Mouse (Mus musculus): ENCODE data around the gene Gm45234. TPM values are rescaled to one million over a fixed set of nuclear protein-coding genes. Genes with fewer than 3 reads are reported as not detected.

The Gm45234 gene
- total and polyA plus RNA-seq, 2 experiments from 2014 or later = not detected

DNA sequence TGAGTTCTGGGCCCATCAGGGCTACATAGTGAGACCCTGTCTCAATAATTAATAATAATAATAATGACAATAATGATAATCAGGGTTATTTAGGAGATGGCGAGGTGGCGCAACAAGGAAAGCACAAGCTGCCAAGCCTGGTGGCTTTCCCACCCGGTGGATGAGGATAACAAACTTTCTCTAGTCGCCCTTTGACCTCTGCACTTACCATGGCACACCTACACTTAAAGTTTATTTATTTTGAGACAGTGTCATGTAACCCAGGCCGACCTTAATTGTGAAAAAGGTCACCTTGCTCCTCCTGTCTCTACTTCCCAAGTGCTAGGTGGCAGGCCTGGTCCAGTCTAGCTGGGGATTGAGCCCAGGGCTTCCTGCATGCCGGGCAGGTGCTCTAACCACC lies 57.1 kb downstream of the Gm45234 start:
- no peak overlapping the region for H3K4me2 ChIP-seq (ENCODE audit: low read depth, low read length)
- H3K9me3 ChIP-seq (replicated peaks; ENCODE audit: control insufficient read depth, low read length) = no peaks in the 10 kb centered on the region
- TF ChIP-seq EP300 (IDR thresholded peaks at IDR 0.05; ENCODE audit: low read depth) (no peak), CTCF (IDR thresholded peaks at IDR 0.05; ENCODE audit: low read depth) (no peak)
- ATAC-seq (ENCODE audit: insufficient read depth, low read depth) (no peak), DNase-seq (ENCODE audit: low spot score) (no peak)
- no peak overlapping the region for H3K9ac ChIP-seq (replicated peaks; ENCODE audit: low read depth, low read length)
- no peaks in the 10 kb centered on the region for H3K27me3 ChIP-seq (ENCODE audit: control insufficient read depth, insufficient read depth, low read length)
- H3K27ac ChIP-seq (ENCODE audit: low read depth) = no peak overlapping the region
- H3K4me1 ChIP-seq (ENCODE audit: control insufficient read depth, insufficient read depth) = peaks cover 14% of the 10 kb centered on the region
- no peak overlapping the region for H3K4me3 ChIP-seq (ENCODE audit: low read depth, low read length)
- WGBS = 80% methylated on average over 6 of the region's 6 CpGs
- H3K36me3 ChIP-seq (replicated peaks; ENCODE audit: control insufficient read depth, insufficient read depth, low read length) = peaks cover 49% of the 10 kb centered on the region

DNA sequence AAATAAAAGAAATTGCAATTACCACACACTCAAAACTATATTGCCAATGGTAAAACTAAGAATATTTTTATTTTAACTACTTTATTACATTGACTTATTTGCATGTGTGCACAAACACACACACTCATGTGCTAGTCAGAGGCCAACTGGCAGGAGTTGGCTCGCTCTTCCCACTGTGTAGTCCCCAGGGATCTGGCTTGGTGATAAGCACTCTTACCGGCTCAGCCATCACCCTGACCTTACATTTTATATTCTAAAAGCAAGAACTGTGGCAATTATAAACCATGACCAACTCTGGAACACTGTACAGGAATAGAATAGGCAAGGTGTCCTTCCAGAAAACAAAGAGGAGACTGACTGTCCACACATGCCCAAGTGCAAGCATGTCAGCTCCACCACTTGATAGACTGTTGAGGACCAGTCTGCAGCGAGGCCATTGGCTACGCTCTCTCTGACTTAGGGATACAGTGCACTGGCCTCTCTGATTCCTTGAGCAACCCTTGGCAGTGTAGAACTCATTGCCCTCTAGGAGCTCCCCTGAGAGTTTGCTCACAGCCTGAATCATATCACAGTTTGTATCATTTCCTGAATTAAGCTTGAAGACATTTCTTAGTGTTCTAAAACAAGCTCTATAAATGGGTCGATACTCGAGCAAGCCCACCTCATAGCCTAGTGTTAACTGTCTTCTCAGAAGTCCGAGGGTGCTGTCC lies 59.2 kb downstream of the Gm45234 start:
- no peak overlapping the region for H3K9ac ChIP-seq (replicated peaks; ENCODE audit: low read depth, low read length)
- no peak overlapping the region for H3K27ac ChIP-seq (ENCODE audit: low read depth)
- 76% methylated on average over 7 of the region's 7 CpGs for WGBS
- ATAC-seq (ENCODE audit: insufficient read depth, low read depth) = no peak
- H3K36me3 ChIP-seq (replicated peaks; ENCODE audit: control insufficient read depth, insufficient read depth, low read length) = peaks cover 27% of the 10 kb centered on the region; the same call in 1 of the 2 replicates
- no peak for DNase-seq (ENCODE audit: low spot score)
- peaks cover 21% of the 10 kb centered on the region for H3K4me1 ChIP-seq (ENCODE audit: control insufficient read depth, insufficient read depth)
- TF ChIP-seq CTCF (IDR thresholded peaks at IDR 0.05; ENCODE audit: low read depth) = no peak
- no peak for TF ChIP-seq EP300 (IDR thresholded peaks at IDR 0.05; ENCODE audit: low read depth)
- no peak overlapping the region for H3K4me3 ChIP-seq (ENCODE audit: low read depth, low read length)
- H3K9me3 ChIP-seq (replicated peaks; ENCODE audit: control insufficient read depth, low read length) = no peaks in the 10 kb centered on the region
- H3K27me3 ChIP-seq (ENCODE audit: control insufficient read depth, insufficient read depth, low read length) = no peaks in the 10 kb centered on the region
- no peak overlapping the region for H3K4me2 ChIP-seq (ENCODE audit: low read depth, low read length)

DNA sequence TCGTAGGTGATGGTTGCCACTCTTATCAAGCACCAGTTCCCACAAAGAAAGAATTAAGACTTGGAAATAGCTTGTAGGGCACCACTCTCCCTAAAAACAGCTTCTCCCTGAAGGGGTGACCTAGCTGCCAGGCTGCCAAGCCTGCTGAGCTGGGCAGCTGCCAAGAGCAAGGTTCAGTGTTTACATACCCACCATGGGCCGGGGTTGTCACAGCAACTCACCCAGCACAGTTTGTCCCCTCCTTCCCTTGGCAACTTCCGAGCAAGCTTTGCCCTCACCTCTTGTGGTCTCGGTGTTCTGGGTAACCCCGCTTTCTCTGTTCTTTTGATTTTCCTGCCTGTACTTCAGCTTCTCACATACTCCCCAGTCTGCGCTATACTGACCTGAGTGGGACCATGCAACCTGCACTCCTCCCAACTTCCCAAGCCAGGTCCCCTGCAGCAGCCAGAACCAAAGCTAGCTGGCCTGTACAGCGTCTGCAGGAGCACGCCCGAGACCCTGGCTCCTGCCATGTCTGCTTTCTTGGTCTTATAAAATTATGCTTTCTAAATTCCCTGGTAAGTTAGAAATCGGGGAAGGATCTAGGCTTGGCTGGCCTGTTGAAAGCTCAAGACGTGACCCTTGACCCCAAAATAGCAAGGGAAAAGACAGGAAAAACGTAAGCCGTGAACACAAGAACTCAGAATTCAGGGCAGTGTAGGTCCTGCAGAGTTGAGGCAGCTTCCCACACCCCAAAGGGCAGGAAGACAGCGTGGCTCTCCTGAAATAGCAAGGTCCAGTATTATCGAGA lies 61.5 kb downstream of the Gm45234 start:
- DNase-seq (ENCODE audit: low spot score) (peak; percentile 86), ATAC-seq (ENCODE audit: insufficient read depth, low read depth) (peak; percentile 94)
- Histone ChIP-seq H3K4me1 (ENCODE audit: control insufficient read depth, insufficient read depth) (peaks cover 16% of the 10 kb centered on the region), H3K9ac (replicated peaks; ENCODE audit: low read depth, low read length) (peak overlapping the region; percentile 28; the same call in 1 of the 2 replicates), H3K4me2 (ENCODE audit: low read depth, low read length) (no peak overlapping the region), H3K27ac (ENCODE audit: low read depth) (peak overlapping the region; percentile 88), H3K4me3 (ENCODE audit: low read depth, low read length) (no peak overlapping the region), H3K27me3 (ENCODE audit: control insufficient read depth, insufficient read depth, low read length) (no peaks in the 10 kb centered on the region), H3K9me3 (replicated peaks; ENCODE audit: control insufficient read depth, low read length) (no peaks in the 10 kb centered on the region), H3K36me3 (replicated peaks; ENCODE audit: control insufficient read depth, insufficient read depth, low read length) (peaks cover 15% of the 10 kb centered on the region; the same call in 1 of the 2 replicates)
- 54% methylated on average over 15 of the region's 15 CpGs for WGBS
- TF ChIP-seq CTCF (IDR thresholded peaks at IDR 0.05; ENCODE audit: low read depth) (no peak), EP300 (IDR thresholded peaks at IDR 0.05; ENCODE audit: low read depth) (no peak)

DNA sequence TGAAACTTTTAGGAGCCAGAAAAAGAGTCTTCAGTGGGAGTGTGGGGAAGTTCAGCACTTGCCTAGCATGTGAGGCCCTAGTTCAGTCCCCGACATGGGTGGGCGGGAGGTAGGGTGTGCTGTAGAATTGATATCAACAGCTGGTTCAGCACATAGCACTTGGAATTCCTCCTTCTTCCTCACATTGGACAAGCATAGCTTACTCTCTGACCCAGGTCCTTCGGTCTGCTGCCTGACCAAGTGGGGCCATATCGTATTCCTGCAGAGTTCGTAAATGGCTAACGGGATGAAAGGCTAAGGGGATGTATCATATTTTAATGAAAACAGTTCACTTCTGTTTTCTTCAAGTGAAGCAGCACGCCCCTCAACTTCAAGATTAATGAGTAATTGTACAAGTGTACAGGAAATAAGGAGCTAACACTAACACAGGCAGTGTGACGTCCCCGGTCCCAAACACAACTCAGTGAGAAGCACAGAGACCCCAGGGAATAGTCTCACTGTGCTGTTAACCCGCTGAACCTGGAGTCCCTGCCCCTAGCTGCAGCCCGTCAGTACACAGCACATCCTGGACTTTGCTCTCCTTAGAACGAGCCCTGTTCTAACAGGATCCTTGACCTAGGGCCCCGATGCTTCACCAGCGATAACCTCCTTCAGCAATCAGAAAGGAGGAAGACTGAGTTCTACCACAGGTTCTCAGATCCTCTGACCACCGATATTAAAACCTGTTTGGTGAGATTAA lies 62.4 kb downstream of the Gm45234 start:
- no peak overlapping the region for H3K4me3 ChIP-seq (ENCODE audit: low read depth, low read length)
- peaks cover 9% of the 10 kb centered on the region; the same call in 1 of the 2 replicates for H3K36me3 ChIP-seq (replicated peaks; ENCODE audit: control insufficient read depth, insufficient read depth, low read length)
- peak overlapping the region; percentile 88 for H3K27ac ChIP-seq (ENCODE audit: low read depth)
- WGBS = 65% methylated on average over 15 of the region's 15 CpGs
- peak overlapping the region; percentile 28; the same call in 1 of the 2 replicates for H3K9ac ChIP-seq (replicated peaks; ENCODE audit: low read depth, low read length)
- H3K27me3 ChIP-seq (ENCODE audit: control insufficient read depth, insufficient read depth, low read length) = no peaks in the 10 kb centered on the region
- H3K9me3 ChIP-seq (replicated peaks; ENCODE audit: control insufficient read depth, low read length) = no peaks in the 10 kb centered on the region
- DNase-seq (ENCODE audit: low spot score) (no peak), ATAC-seq (ENCODE audit: insufficient read depth, low read depth) (no peak)
- TF ChIP-seq CTCF (IDR thresholded peaks at IDR 0.05; ENCODE audit: low read depth) (no peak), EP300 (IDR thresholded peaks at IDR 0.05; ENCODE audit: low read depth) (no peak)
- no peak overlapping the region for H3K4me2 ChIP-seq (ENCODE audit: low read depth, low read length)
- H3K4me1 ChIP-seq (ENCODE audit: control insufficient read depth, insufficient read depth) = peaks cover 16% of the 10 kb centered on the region

DNA sequence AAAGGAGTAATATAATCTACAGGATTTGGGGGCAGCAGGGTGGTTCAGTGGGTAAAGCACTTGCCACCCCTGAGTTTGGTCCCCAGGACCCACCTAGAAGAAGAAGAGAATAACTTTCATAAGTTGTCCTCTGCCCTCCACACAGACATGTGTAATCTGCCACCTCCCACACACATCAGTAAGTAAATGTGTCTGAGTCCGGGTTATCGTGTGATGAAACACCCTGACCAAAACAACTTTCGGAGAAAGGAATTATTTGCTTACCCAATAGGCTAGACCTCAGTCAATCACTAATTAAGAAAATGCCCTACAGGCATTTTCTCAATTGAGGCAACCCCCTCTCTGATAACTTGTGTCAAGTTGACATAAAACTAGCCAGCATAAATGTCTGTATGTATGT lies 65.3 kb downstream of the Gm45234 start:
- DNase-seq (ENCODE audit: low spot score) (no peak), ATAC-seq (ENCODE audit: insufficient read depth, low read depth) (no peak)
- H3K36me3 ChIP-seq (replicated peaks; ENCODE audit: control insufficient read depth, insufficient read depth, low read length) = no peaks in the 10 kb centered on the region
- no peak overlapping the region for H3K27ac ChIP-seq (ENCODE audit: low read depth)
- H3K9ac ChIP-seq (replicated peaks; ENCODE audit: low read depth, low read length) = no peak overlapping the region
- H3K27me3 ChIP-seq (ENCODE audit: control insufficient read depth, insufficient read depth, low read length) = no peaks in the 10 kb centered on the region
- peaks cover 16% of the 10 kb centered on the region for H3K4me1 ChIP-seq (ENCODE audit: control insufficient read depth, insufficient read depth)
- H3K4me2 ChIP-seq (ENCODE audit: low read depth, low read length) = no peak overlapping the region
- 87% methylated on average over 3 of the region's 3 CpGs for WGBS
- H3K4me3 ChIP-seq (ENCODE audit: low read depth, low read length) = no peak overlapping the region
- TF ChIP-seq EP300 (IDR thresholded peaks at IDR 0.05; ENCODE audit: low read depth) (no peak), CTCF (IDR thresholded peaks at IDR 0.05; ENCODE audit: low read depth) (no peak)
- H3K9me3 ChIP-seq (replicated peaks; ENCODE audit: control insufficient read depth, low read length) = no peaks in the 10 kb centered on the region

MicroRNAs within 50 kb of the gene (microRNA counts, 519-probe panel; counts per million panel counts)
- not detected for microRNA mmu-miR-141
- microRNA mmu-miR-200c = not detected

Small RNA genes lying within 50 kb of the gene (microRNA-seq; reads per million reads assigned to microRNA genes)
- gene Mir141 (5.0 reads per million, percentile 21 among the genes with 10 or more reads in this experiment), gene Mir200c (29.3 reads per million, percentile 41 among the genes with 10 or more reads in this experiment)

Other genes starting within 250 kb of the Gm45234 start
- gene C1ra, start 243.6 kb downstream of the Gm45234 start, total RNA-seq (2014; rRNA removed; ENCODE audit: low replicate concordance) = 3.9 and 11.1 TPM in 2 replicates
- gene C1ra, start 243.6 kb downstream of the Gm45234 start, polyA plus RNA-seq (2015; fragmentation: Nextera tagmentation; extraction: Ambion mirVana) = 3.1 and 4.3 TPM in 2 replicates
- gene C1s1, start 213.7 kb downstream of the Gm45234 start, total RNA-seq (2014; rRNA removed; ENCODE audit: low replicate concordance) = 1.1 and 7.0 TPM in 2 replicates
- gene C1s1, start 213.7 kb downstream of the Gm45234 start, polyA plus RNA-seq (2015; fragmentation: Nextera tagmentation; extraction: Ambion mirVana) = 2.7 and 3.7 TPM in 2 replicates
- gene C1rb, start 185.7 kb downstream of the Gm45234 start, total RNA-seq (2014; rRNA removed; ENCODE audit: low replicate concordance) = not detected in 2 replicates
- not detected in 2 replicates for gene C1rb, start 185.7 kb downstream of the Gm45234 start, polyA plus RNA-seq (2015; fragmentation: Nextera tagmentation; extraction: Ambion mirVana)
- not detected in 2 replicates for gene C1s2, start 119.9 kb downstream of the Gm45234 start, total RNA-seq (2014; rRNA removed; ENCODE audit: low replicate concordance)
- gene C1s2, start 119.9 kb downstream of the Gm45234 start, polyA plus RNA-seq (2015; fragmentation: Nextera tagmentation; extraction: Ambion mirVana) = 0.08 TPM in 1 of 2 replicates, not detected in the other
- 49.3 and 50.5 TPM in 2 replicates for gene Lpcat3, start 93.0 kb downstream of the Gm45234 start, total RNA-seq (2014; rRNA removed; ENCODE audit: low replicate concordance)
- 61.1 and 62.7 TPM in 2 replicates for gene Lpcat3, start 93.0 kb downstream of the Gm45234 start, polyA plus RNA-seq (2015; fragmentation: Nextera tagmentation; extraction: Ambion mirVana)
- 94.9 and 106 TPM in 2 replicates for gene Emg1, start 43.8 kb downstream of the Gm45234 start, total RNA-seq (2014; rRNA removed; ENCODE audit: low replicate concordance)
- gene Emg1, start 43.8 kb downstream of the Gm45234 start, polyA plus RNA-seq (2015; fragmentation: Nextera tagmentation; extraction: Ambion mirVana) = 85.6 and 97.0 TPM in 2 replicates
- gene Phb2, start 43.7 kb downstream of the Gm45234 start, total RNA-seq (2014; rRNA removed; ENCODE audit: low replicate concordance) = 407 and 409 TPM in 2 replicates
- 423 and 432 TPM in 2 replicates for gene Phb2, start 43.7 kb downstream of the Gm45234 start, polyA plus RNA-seq (2015; fragmentation: Nextera tagmentation; extraction: Ambion mirVana)
- 2.4 and 6.3 TPM in 2 replicates for gene Ptpn6, start 17.3 kb downstream of the Gm45234 start, total RNA-seq (2014; rRNA removed; ENCODE audit: low replicate concordance)
- gene Ptpn6, start 17.3 kb downstream of the Gm45234 start, polyA plus RNA-seq (2015; fragmentation: Nextera tagmentation; extraction: Ambion mirVana) = 4.3 and 4.5 TPM in 2 replicates
- gene Grcc10, start 14.6 kb downstream of the Gm45234 start, total RNA-seq (2014; rRNA removed; ENCODE audit: low replicate concordance) = 119 and 153 TPM in 2 replicates
- 492 and 535 TPM in 2 replicates for gene Grcc10, start 14.6 kb downstream of the Gm45234 start, polyA plus RNA-seq (2015; fragmentation: Nextera tagmentation; extraction: Ambion mirVana)
- gene Atn1, start 503 bp upstream of the Gm45234 start, total RNA-seq (2014; rRNA removed; ENCODE audit: low replicate concordance) = 7.8 and 8.5 TPM in 2 replicates
- gene Atn1, start 503 bp upstream of the Gm45234 start, polyA plus RNA-seq (2015; fragmentation: Nextera tagmentation; extraction: Ambion mirVana) = 5.4 and 6.0 TPM in 2 replicates
- gene Eno2, start 13.7 kb upstream of the Gm45234 start, total RNA-seq (2014; rRNA removed; ENCODE audit: low replicate concordance) = 1.7 and 4.1 TPM in 2 replicates
- 1.3 and 1.5 TPM in 2 replicates for gene Eno2, start 13.7 kb upstream of the Gm45234 start, polyA plus RNA-seq (2015; fragmentation: Nextera tagmentation; extraction: Ambion mirVana)
- gene Lrrc23, start 23.7 kb upstream of the Gm45234 start, total RNA-seq (2014; rRNA removed; ENCODE audit: low replicate concordance) = not detected in 2 replicates
- 0.95 TPM in 1 of 2 replicates, not detected in the other for gene Lrrc23, start 23.7 kb upstream of the Gm45234 start, polyA plus RNA-seq (2015; fragmentation: Nextera tagmentation; extraction: Ambion mirVana)
- gene Spsb2, start 52.6 kb upstream of the Gm45234 start, total RNA-seq (2014; rRNA removed; ENCODE audit: low replicate concordance) = 5.9 and 17.6 TPM in 2 replicates
- gene Spsb2, start 52.6 kb upstream of the Gm45234 start, polyA plus RNA-seq (2015; fragmentation: Nextera tagmentation; extraction: Ambion mirVana) = 7.0 and 7.7 TPM in 2 replicates
- 1,544 and 1,648 TPM in 2 replicates for gene Tpi1, start 58.3 kb upstream of the Gm45234 start, total RNA-seq (2014; rRNA removed; ENCODE audit: low replicate concordance)
- 1,138 and 1,142 TPM in 2 replicates for gene Tpi1, start 58.3 kb upstream of the Gm45234 start, polyA plus RNA-seq (2015; fragmentation: Nextera tagmentation; extraction: Ambion mirVana)
- 92.2 and 126 TPM in 2 replicates for gene Usp5, start 73.5 kb upstream of the Gm45234 start, total RNA-seq (2014; rRNA removed; ENCODE audit: low replicate concordance)
- 66.4 and 73.5 TPM in 2 replicates for gene Usp5, start 73.5 kb upstream of the Gm45234 start, polyA plus RNA-seq (2015; fragmentation: Nextera tagmentation; extraction: Ambion mirVana)
- 95.9 and 127 TPM in 2 replicates for gene Cdca3, start 73.5 kb upstream of the Gm45234 start, total RNA-seq (2014; rRNA removed; ENCODE audit: low replicate concordance)
- 51.6 and 52.9 TPM in 2 replicates for gene Cdca3, start 73.5 kb upstream of the Gm45234 start, polyA plus RNA-seq (2015; fragmentation: Nextera tagmentation; extraction: Ambion mirVana)
- 0.50 and 4.2 TPM in 2 replicates for gene Gnb3, start 84.3 kb upstream of the Gm45234 start, total RNA-seq (2014; rRNA removed; ENCODE audit: low replicate concordance)
- 2.8 and 3.3 TPM in 2 replicates for gene Gnb3, start 84.3 kb upstream of the Gm45234 start, polyA plus RNA-seq (2015; fragmentation: Nextera tagmentation; extraction: Ambion mirVana)
- gene P3h3, start 101.7 kb upstream of the Gm45234 start, total RNA-seq (2014; rRNA removed; ENCODE audit: low replicate concordance) = 38.5 and 41.1 TPM in 2 replicates
- gene P3h3, start 101.7 kb upstream of the Gm45234 start, polyA plus RNA-seq (2015; fragmentation: Nextera tagmentation; extraction: Ambion mirVana) = 7.2 and 7.6 TPM in 2 replicates
- 2.9 and 9.7 TPM in 2 replicates for gene Gpr162, start 108.0 kb upstream of the Gm45234 start, total RNA-seq (2014; rRNA removed; ENCODE audit: low replicate concordance)
- gene Gpr162, start 108.0 kb upstream of the Gm45234 start, polyA plus RNA-seq (2015; fragmentation: Nextera tagmentation; extraction: Ambion mirVana) = 1.2 and 1.5 TPM in 2 replicates
- 4.5 TPM in 1 of 2 replicates, not detected in the other for gene Cd4, start 132.2 kb upstream of the Gm45234 start, total RNA-seq (2014; rRNA removed; ENCODE audit: low replicate concordance)
- gene Cd4, start 132.2 kb upstream of the Gm45234 start, polyA plus RNA-seq (2015; fragmentation: Nextera tagmentation; extraction: Ambion mirVana) = 0.04 and 0.10 TPM in 2 replicates
- 0.11 and 0.27 TPM in 2 replicates for gene Lag3, start 155.7 kb upstream of the Gm45234 start, total RNA-seq (2014; rRNA removed; ENCODE audit: low replicate concordance)
- gene Lag3, start 155.7 kb upstream of the Gm45234 start, polyA plus RNA-seq (2015; fragmentation: Nextera tagmentation; extraction: Ambion mirVana) = 0.82 and 0.85 TPM in 2 replicates
- gene Ptms, start 164.1 kb upstream of the Gm45234 start, total RNA-seq (2014; rRNA removed; ENCODE audit: low replicate concordance) = 323 and 565 TPM in 2 replicates
- gene Ptms, start 164.1 kb upstream of the Gm45234 start, polyA plus RNA-seq (2015; fragmentation: Nextera tagmentation; extraction: Ambion mirVana) = 221 and 246 TPM in 2 replicates
- 333 and 532 TPM in 2 replicates for gene Mlf2, start 175.4 kb upstream of the Gm45234 start, total RNA-seq (2014; rRNA removed; ENCODE audit: low replicate concordance)
- gene Mlf2, start 175.4 kb upstream of the Gm45234 start, polyA plus RNA-seq (2015; fragmentation: Nextera tagmentation; extraction: Ambion mirVana) = 296 and 298 TPM in 2 replicates
- gene Cops7a, start 209.5 kb upstream of the Gm45234 start, total RNA-seq (2014; rRNA removed; ENCODE audit: low replicate concordance) = 203 and 241 TPM in 2 replicates
- gene Cops7a, start 209.5 kb upstream of the Gm45234 start, polyA plus RNA-seq (2015; fragmentation: Nextera tagmentation; extraction: Ambion mirVana) = 130 and 134 TPM in 2 replicates
- not detected in 2 replicates for gene Pianp, start 240.7 kb upstream of the Gm45234 start, total RNA-seq (2014; rRNA removed; ENCODE audit: low replicate concordance)
- 0.37 TPM in 2 replicates for gene Pianp, start 240.7 kb upstream of the Gm45234 start, polyA plus RNA-seq (2015; fragmentation: Nextera tagmentation; extraction: Ambion mirVana)